Mouse (Mus musculus) thymus, postnatal 10 days (tissue): Measurements from ENCODE around the gene Ssr3.

Source experiments
- DNase-seq, 2 experiments: peaks; one replicate each; pipeline ENCODE4 v3.0.0; 2021; ENCODE audit warnings: low spot score in 2 of 2

Ssr3 gene

GRCm38 (mm10) chr3:65374729-65375128 is 17.7 kb downstream of the Ssr3 start:
- no peak for DNase-seq

GRCm38 (mm10) chr3:65373594-65374182 is 18.7 kb downstream of the Ssr3 start:
- DNase-seq, result no peak

GRCm38 (mm10) chr3:65372552-65372951 is 19.9 kb downstream of the Ssr3 start:
- DNase-seq, result no peak

- DNase-seq, result no peak
These were observed 24.5 kb downstream of the Ssr3 start for GRCm38 (mm10) chr3:65367944-65368343.

GRCm38 (mm10) chr3:65365921-65366710 is 26.3 kb downstream of the Ssr3 start:
- DNase-seq, result no peak

GRCm38 (mm10) chr3:65365184-65365583 is 27.2 kb downstream of the Ssr3 start:
- no peak for DNase-seq

- no peak for DNase-seq
These were observed 29.0 kb downstream of the Ssr3 start for GRCm38 (mm10) chr3:65363438-65363837.

GRCm38 (mm10) chr3:65360163-65360969 is 32.1 kb downstream of the Ssr3 start:
- no peak for DNase-seq

- DNase-seq, result no peak
These were observed 33.6 kb downstream of the Ssr3 start for GRCm38 (mm10) chr3:65358841-65359240.

GRCm38 (mm10) chr3:65358275-65358674 is 34.1 kb downstream of the Ssr3 start:
- no peak for DNase-seq

- DNase-seq, result no peak
These were observed 36.9 kb downstream of the Ssr3 start for GRCm38 (mm10) chr3:65355479-65355878.

GRCm38 (mm10) chr3:65353263-65354037 is 39.0 kb downstream of the Ssr3 start:
- no peak for DNase-seq

- DNase-seq, result peak in 1 of 2 experiments; percentile 15
These were observed 39.9 kb downstream of the Ssr3 start for GRCm38 (mm10) chr3:65352278-65353127.

- DNase-seq, result no peak
These were observed 46.2 kb downstream of the Ssr3 start for GRCm38 (mm10) chr3:65346176-65346575.

- no peak for DNase-seq
These were observed 52.1 kb downstream of the Ssr3 start for GRCm38 (mm10) chr3:65340173-65340951.

GRCm38 (mm10) chr3:65337835-65338464 is 54.5 kb downstream of the Ssr3 start:
- no peak for DNase-seq
